Mouse (Mus musculus) forebrain, embryonic 14.5 days (tissue): ENCODE results near the gene Supt3. TPM values are rescaled to one million over a fixed set of nuclear protein-coding genes. Genes with fewer than 3 reads are reported as not detected.

Experiments used
- polyA plus RNA-seq: library from polyadenylated mRNA; unstranded; fragments of >200 nt; fragmentation: Nextera tagmentation; extraction: Ambion mirVana; gene quantifications from 2 replicates; pipeline ENCODE4 v1.2.1, GENCODE M21; 2014

Supt3 gene
- polyA plus RNA-seq, 1 experiment from 2014 or later: 19.0 TPM

Other genes with a start within 250 kb of the Supt3 start
- 0.25 TPM in 2 replicates for gene Runx2, start 37.6 kb downstream of the Supt3 start, polyA plus RNA-seq